Mouse (Mus musculus) cerebellum, postnatal 4 days (tissue): Measurements from ENCODE around the gene Hoxd3.
A peak's percentile ranks its signal among the peaks of the same experiment; 100 is the strongest.

ENCODE experiments used
- DNase-seq, 2 experiments: peaks; one replicate each; pipeline ENCODE4 v3.0.0; 2022; ENCODE audit warnings: low spot score in 2 of 2, mixed read lengths in 1 of 2

Hoxd3 gene

DNA sequence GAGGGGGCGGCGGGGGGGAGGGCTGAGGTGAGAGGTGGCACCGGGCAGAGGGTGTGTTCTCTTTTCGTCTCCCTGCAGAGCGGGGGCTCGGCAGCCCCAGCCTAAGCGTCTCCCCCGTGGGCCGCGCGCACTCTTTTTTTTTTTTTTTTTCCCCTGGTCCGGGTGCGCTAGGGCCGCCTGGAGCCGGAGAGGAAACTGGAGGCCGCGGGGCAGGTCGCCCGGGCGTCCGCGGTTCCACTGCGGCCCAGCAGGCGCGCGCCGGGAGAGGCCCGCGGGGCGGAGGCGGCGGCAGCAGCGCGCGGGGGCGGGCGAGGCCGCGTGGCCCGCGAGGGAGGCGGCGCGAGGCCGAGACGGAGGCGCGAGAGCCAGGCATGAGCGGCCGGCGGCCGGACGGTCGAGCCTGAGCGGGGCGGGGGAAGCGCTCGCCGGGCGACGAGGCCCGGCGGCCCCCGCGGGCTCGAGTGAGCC is 6.7 kb upstream of the Hoxd3 start:
- DNase-seq, result peak in 1 of 2 experiments; percentile 10

DNA sequence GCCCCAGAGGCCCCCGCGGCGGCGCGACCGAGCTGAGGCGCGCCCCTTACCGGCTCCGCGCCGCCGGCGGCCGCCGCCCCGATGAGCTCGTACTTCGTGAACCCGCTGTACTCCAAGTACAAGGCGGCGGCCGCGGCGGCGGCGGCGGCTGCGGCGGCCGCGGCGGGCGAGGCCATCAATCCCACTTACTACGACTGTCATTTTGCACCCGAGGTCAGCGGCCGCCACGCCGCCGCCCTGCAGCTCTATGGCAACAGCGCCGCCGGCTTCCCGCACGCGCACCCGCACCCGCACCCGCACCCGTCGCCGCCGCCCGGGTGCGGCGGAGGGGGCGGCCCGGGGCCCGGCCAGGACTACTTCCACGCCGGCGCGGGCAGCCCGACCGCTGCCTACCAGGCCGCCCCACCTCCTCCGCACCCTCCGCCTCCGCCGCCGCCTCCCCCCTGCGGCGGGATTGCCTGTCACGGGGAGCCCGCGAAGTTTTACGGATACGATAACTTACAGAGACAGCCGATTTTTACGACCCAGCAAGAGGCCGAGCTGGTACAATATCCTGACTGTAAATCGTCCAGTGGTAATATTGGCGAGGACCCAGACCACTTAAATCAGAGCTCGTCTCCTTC is 6.1 kb upstream of the Hoxd3 start:
- peak in 1 of 2 experiments; percentile 17 for DNase-seq

DNA sequence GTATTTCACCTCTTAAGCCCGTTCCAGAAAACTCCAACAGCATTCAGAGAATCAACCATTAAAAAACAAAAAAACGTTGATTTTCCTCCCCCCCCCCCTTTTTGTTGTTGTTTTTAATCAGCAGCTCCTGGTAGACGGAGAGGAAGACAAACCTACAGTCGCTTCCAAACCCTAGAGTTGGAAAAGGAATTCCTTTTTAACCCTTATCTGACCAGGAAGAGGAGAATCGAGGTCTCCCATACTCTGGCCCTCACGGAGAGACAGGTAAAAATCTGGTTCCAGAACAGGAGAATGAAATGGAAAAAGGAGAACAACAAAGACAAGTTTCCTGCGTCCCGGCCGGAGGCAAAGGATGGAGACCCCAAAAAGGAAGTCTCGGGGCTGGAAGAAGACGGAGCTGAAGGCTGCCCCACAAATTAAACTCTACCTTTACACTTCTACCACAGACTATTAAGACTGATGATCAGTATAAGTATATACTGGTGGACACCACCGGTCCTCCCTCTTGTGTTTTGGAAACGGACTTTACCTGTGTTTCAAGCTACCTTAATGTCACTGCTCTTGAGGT is 5.2 kb upstream of the Hoxd3 start:
- no peak for DNase-seq

DNA sequence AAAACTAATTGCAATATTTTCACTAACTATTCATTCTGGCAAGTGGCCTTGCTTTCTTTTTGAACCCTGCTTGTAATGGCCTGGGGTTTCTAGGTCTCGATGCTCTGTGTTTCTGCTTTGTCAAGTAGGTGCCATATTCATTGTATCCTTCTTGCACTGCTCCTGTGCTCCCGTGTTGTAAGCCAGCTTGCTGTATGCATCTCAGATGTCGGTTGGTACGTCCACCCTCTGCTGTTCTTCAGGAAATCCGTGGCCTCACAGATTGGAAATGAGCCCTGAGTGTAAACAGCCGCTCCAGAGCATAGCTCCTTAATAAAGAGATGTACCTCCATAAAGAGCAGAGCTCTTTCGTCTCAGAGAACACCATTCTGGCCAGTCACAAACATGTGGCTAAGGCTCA is 4.1 kb upstream of the Hoxd3 start:
- peak in 1 of 2 experiments; percentile 13 for DNase-seq

DNA sequence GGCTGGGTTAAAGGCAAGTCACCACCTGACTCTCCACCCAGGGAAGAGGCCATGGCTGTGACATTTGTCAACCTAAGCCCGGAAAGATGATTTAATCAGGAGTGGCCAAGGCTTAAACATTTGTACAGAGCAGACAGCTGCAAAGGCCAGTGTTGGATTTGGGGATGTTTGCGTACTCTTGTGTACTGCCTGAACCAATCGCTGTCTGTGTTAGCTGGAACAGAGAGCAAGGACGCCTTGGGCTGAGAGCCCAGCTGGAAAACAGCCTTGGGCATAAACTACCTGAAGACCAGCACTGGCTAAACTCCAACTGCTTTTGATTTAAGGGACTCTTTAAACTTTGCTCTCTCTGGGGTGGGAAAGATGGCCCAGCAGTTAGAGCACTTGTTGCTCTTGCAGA is 3.1 kb upstream of the Hoxd3 start:
- no peak for DNase-seq

DNA sequence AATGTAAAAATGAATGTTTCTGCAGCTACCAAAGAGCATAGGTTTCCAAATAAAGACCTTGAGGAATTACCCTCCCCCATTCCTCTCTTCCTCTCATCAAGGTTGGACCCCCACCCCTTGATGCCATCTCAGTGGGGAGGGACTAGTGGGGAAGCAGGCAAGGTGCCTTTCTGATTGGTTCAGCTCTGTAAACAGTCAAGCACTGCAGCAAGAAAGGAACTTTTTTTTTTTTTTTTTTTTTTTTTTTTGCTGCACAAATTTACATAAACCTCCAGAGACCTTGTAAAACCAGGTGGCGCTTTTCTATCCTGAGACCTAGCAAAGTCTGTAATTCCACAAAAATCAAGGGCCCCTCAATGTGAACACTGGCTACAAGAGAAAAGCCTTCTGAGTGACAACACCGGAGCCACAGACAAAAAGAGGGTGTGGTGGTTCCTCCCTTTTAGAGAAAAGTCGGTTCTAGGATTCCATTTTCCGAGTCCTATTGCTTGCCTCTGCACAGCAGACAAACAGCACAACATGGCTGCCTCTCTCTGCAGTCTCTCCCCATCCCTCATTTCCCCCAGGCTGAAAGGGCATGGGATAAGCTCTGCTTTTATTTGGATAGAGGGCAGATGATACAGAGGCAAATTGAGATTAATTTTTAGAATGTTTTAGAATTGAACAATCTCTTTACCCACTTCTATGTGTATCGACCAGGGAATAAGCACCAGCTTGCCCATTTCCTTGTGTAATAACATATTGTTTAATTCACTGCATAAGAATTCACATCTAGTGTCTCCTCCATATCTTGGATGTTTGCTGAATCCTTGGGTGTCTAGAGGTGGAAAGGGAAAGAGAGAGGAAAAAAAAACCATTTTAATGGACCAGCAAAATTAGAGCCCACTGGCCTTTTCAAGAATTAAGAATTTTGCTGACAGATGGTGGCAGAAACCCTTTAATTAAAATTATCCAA is 2.0 kb upstream of the Hoxd3 start:
- no peak for DNase-seq

DNA sequence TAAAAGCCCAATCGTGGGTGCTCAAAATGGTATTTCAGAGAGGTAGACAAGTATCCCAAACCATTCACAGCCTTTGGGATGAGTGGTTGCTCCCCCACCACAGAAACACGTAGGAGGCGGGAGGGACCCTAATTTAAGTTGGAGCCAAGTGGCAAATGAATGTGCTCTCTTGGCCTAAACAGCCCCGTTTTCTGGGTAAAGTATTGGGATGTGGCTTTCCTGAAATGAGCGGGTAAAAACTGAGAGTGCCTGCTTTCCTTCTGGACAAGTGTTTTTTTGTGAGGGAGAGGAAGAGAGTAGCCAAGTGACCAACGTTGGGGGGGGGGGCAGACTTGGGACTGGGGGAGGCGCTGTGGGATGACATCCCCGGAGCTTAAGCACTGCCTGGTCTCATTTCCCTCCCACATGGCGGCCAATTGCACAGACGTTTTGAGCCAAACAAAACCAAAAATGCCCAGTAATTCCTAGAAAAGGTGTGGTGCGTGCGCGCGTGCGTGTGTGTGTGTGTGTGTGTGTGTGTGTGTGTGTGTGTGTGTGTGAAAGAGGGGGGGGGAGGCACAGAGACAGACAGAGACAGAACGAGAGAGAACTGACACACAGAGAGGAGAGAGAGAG is 691 bp upstream of the Hoxd3 start:
- DNase-seq, result no peak

DNA sequence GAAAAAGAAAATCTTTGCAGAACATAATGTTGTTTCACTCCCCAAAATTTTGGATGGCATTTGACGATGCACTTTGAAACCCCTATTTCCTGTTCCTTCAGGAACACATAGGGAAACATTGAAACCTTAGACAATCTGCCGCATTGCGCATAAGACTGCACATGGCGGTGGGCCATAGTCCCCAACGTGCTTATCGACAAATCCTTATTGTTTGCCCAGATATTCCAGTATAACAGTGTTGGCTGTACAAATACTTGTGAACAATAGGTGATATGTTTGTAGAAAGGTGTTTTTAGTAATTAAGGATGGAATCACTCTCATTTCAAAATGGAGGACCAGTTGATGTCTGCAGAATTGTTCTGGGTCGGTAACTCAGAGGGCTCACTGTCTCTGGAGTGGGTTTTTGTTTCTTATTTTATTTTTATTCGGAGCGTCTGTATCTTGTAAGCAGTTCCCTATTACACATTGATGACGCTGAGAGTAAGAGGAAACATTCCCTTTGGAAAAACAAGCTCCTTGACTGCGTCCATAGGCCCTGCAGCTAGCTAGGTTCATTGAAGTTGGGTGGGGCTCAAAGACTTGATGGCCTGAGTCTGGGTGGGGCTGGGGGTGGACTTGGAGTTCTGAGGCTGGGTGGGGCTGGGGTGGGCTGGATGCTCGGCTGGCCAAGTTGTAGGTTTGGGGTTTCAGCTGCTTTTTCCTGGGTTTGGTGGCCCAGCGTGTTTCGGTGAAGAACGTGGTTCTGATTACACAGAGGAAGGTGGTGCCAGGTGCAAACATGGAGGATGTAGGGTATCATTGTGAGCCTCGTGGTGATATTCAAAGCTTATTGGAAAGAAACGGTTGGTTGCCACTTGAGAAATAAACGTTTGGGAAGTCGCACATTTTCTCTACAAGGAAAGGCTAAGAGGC is 1.8 kb downstream of the Hoxd3 start:
- DNase-seq, result no peak

DNA sequence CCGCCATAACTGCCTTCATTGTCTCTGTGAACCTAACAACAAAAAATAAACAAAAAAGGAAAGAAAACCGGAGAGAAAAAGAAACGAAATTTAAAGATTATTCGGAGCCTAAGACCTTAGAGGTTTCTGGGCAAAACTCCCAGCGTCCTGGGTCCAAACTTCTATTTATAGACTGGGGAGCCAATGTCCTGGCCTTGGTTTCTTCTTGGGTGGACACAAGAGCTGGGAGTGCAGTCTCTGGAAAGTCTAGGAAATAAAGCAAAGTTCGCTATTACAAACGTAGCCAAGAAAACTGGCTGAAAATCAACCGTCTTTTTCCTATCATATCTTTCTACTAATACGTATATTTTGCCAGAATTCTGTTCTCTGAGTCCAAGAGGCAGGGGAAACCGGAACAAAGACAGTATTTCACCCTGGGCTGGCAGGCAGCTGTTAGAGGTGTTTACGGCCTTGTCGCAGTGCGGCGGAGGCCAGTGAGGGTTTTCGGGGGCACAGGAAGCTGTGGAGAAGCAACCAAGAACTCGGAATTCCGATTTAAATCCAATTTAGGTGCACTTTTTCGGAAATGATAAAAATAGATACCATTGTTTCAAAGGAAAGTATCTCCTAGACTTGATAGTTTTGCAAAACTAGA is 2.5 kb downstream of the Hoxd3 start:
- no peak for DNase-seq

DNA sequence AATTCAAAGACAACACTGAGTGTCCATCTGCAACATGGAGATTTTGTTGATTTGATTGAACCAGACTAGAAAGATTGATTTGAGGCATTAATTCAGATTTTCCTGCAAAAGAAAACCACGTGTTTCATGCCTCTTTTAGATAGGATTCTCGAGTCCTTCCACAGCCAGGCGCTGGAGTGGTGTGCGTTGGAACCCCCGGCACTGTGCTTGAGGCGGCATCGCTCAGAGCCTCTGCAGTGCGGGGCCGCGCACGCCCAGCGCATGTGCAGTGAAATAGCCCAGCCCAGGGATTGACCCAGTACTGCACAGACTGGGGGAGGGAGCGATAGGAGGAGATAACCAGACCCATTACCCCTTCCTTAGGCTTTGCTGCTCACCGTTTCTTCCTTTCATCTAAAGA is 3.2 kb downstream of the Hoxd3 start:
- no peak for DNase-seq

DNA sequence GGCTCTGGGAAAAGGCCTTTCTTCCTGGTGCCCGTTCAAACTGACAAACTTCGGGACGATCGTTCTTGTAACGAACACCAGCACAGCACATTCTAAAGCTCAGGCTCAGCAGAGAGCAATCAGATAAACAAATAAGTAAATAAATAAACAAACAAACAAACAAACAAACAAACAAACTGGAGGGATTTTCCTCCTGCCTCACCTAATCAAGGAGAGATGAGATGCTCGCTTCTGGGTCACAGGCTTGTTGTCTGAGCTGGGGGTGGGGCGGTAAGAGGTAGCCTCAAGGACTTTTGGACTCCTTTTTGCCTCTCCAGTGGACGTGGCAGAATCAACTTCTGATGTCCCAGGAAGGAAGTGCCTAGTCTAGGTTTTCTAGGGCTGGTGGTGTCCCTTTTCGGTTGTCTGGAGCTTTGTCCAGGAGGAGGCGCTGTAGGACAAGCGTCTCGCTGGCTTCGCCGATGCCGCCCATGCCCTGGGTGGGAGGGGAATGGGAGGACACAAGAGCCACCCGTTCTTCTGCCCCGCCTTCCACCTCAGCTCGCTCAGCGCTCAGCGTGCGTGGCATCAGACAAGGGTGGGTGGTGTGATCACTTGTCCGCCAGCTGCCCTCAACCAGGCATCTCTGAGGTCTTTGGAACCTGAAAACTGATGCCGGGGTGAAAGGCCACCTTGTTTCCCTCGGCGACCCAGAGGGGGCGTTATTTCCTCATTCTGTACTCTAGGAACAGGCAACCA is 3.9 kb downstream of the Hoxd3 start:
- DNase-seq, result peak; percentile 90 to 92

DNA sequence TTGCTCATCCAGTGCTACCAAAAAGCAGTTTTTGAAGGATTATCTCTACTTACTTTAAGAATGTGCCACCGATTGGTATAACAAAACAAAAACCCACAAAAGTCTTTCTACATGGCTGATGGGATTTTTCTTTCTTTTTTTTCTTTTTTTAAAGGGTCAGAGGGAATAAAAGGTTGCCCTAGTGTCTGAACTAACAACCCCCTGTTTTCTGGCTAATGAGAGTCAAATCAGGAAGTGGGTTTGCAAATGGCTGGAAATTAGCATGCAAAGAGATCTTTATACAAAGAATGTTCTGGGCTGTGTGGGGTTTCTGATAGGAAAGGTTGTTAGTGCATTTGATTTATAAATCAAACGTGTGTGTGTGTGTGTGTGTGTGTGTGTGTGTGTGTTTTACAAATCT is 8.7 kb downstream of the Hoxd3 start:
- DNase-seq, result no peak

DNA sequence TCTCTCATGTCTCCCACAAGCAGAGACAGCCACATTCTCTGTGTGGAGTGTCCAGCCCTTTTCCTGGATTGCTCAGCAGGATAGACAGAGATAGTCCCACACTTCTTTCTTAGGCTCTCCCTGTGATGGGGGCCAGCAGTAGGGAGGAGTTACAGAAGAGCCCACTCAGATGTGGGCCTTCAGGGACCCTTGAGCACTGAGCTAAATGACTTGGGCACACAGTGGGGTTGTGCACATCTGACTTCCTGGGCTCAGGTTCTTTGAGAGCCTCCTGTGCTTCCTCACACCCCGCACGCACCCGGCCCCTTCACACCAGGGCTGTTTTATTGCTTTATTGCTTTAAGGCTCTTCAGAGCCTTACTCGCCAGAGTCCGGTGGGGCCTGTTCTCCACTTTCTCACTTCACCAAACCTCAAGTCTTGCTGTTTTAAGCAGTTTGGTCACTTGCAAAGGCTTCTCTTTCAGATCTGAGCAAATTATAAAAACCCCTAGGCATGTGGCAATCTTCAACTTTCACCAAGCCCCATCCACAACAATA is 9.3 kb downstream of the Hoxd3 start:
- DNase-seq, result no peak

DNA sequence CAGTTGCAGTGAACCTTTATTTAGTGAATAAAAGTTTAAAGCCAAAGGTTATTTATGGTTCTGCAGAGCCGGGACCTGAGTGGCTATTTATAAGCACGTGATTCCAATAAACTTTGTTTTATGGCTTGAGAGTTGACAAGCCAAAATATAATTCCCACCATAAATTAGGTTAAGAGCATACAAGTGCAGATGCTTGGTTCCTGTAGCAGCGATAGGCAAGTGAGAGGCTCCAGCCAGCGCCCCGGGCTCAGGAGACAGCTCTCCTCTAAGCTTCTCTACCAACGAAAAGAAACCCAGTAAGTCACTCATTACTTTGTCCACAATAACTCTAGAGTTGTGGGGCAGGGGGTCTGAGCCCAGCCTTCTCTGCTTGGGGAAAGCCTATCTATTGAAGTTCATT is 10.2 kb downstream of the Hoxd3 start:
- DNase-seq, result no peak

DNA sequence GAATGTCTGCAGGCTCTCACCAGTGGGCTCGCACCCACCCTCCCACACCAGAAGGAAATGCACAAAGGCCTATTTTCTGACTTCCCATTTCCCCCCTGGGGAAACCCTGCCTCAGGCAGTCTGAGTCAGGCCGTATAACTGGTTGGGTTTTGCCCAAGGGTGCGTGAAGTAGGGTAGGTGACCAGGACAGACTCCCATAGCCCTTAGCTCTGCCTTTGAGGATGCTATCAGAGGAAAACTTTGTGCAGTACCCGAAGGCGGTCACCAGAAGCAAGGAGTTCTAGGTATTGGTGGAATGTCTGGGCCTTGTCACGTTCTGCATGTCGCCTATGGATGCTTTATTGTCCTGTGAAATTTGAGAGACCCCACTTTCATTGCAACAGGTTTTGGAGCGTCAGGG is 11.2 kb downstream of the Hoxd3 start:
- DNase-seq, result no peak

DNA sequence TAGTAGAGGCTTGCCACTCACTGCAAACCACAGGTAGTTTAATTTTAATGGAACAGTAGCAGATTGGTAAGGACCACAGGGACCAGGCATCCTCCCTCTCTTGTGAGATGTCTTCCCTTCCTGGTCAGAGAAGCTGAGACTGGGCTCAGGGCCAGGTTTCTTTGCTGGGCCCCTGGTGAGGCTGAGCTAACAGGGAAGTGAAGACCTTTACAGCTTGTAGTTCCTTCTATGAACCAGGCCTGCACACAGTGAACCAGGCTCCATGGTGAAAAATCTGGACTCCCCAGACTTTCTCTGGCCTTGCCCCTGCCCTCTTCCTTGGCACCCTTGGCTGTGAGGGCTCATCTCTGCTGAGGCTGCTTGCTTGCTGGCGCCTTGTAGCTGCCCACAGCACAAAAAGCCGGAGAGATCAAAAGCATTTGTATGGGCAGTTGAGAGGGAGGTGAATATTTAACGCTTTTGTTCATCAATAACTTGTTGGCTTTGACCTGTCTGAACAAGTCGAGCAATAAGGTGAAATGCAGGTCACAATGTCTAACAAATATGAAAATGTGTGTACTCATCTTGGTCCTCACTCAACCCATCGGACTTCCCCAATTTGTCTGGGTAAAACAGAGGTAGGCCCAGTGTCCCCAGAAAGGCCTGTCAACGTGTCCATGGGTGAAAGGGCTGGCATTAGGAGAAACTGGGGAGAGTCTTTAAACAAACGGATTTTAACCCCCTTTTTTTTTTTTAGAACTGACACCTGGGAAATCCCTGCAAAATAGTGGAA is 12.7 kb downstream of the Hoxd3 start:
- peak in 1 of 2 experiments; percentile 12 for DNase-seq

DNA sequence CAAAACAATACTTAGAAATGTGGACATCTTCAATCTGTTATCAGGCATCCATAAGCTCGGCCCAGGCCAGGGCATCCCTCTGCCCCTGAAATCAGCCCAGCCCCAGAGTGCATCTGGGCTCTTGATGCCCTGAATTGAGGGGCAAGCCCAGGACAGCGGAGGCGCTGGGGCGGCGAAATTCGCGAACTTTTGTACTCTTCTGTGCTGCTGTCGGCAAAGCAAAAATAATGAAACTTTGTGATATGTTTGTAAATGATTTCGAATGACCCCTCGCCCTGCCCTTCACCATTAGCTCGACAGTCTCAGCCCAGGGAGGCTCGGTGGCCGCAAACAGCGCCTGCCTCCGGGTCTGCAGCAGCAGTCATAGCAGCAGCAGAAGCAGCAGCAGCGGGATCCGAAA is 13.4 kb downstream of the Hoxd3 start:
- peak in 1 of 2 experiments; percentile 21 for DNase-seq

DNA sequence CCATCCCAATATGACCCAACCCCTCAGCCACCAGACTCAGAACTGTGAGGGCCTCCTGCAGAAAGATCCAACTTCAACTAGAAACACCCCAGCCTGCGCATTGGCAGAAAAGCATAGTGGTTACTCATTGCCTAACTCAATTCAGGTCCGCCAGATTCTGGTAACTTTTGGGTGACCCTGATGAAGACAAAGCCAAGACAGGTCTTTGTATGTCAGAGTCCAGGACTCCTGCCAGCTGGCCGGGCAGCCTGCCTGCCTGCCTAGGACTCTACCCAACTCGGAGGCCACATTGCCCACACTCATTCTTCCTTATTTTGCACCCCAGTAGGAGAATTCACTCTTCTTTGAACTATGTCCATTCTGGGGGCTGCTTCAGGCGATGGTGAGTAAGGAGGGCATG is 14.8 kb downstream of the Hoxd3 start, which contains the start of gene Gm28230:
Gm28230 (plus strand) TSS at position 178 of the 400 bp plus-strand sequence.
- DNase-seq, result peak in 1 of 2 experiments; percentile 20
